In the genomic region with DNA sequence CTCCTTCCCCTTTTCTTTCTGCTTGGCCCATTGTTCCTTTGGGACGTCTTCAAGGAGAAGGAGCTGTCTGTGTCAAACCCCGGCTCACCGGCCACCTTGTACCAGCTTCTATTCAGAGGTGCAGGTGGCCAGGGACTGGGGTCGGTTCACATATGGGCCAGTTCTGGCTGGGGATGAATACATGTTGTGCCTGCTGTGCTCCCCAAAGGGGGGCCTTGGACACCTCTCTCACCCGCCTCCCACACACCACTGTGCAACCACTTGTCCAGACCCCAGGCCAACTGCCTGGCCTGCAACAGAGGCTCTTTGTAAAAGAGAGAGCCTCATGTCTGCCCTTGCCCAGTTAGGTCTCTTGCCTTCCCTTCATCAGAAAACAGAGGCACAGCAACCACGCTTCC, we compare ENCODE assay signal across 13 mouse cellular contexts.
DNase-seq lines count a peak whose midpoint lies in the region; ATAC-seq and TF ChIP-seq lines count a peak whose summit lies in the region.
"Had no signal": no experiment of that assay in that cellular context is flagged by ENCODE, and none has a peak within 500 bp of the region (broad histone marks: within the 10 kb centered on the region; RNA-seq: fewer than 3 reads in every experiment).

No protein-coding gene starts in this region.

- peak; percentile 45 for DNase-seq in gastrocnemius, adult 2 months
- no peak for DNase-seq in gastrocnemius, adult 8-10 months (ENCODE audit: low spot score in 2 of 2)
- no peak for DNase-seq in kidney, adult 8-10 months
- DNase-seq in embryonic facial prominence, embryonic 10.5 days (ENCODE audit: low spot score): no peak
- DNase-seq in adipocyte (ENCODE audit: low spot score): no peak
- DNase-seq in urinary bladder, adult 2 months (ENCODE audit: low spot score): no peak
- DNase-seq: layer of hippocampus, postnatal 36 days; thymus, adult 2 months had no signal

- H3K4me1 ChIP-seq in kidney, embryonic 14.5 days (ENCODE audit: control insufficient read depth, insufficient read depth, low read length): peaks cover 12% of the 10 kb centered on the region
- H3K4me1 ChIP-seq in embryonic facial prominence, embryonic 10.5 days: peaks cover 36% of the 10 kb centered on the region
- H3K4me1 ChIP-seq in limb, embryonic 12.5 days (replicated peaks): peaks cover 25% of the 10 kb centered on the region
- H3K4me1 ChIP-seq: liver, embryonic 15.5 days had no signal

- intact Hi-C loops in gastrocnemius, adult 2 months (cut with DNase I): no loop called here

- peak overlapping the region; percentile 64 for H3K27ac ChIP-seq in gastrocnemius, adult 2 months
- peak overlapping the region; percentile 37; the same call in 1 of the 2 replicates for H3K27ac ChIP-seq in kidney, embryonic 14.5 days (ENCODE audit: low read depth, low read length)
- H3K27ac ChIP-seq in embryonic facial prominence, embryonic 10.5 days (replicated peaks): peak overlapping the region; percentile 44
- H3K27ac ChIP-seq in limb, embryonic 12.5 days: peak overlapping the region; percentile 67
- H3K27ac ChIP-seq: liver, embryonic 15.5 days; midbrain, embryonic 13.5 days had no signal

- TF ChIP-seq CTCF in gastrocnemius, adult 2 months (IDR thresholded peaks at IDR 0.05): no peak

- peak overlapping the region; percentile 22; the same call in 1 of the 2 replicates for H3K4me3 ChIP-seq in gastrocnemius, adult 2 months
- no peak overlapping the region for H3K4me3 ChIP-seq in kidney, embryonic 14.5 days (ENCODE audit: low read length)
- no peak overlapping the region for H3K4me3 ChIP-seq in embryonic facial prominence, embryonic 10.5 days
- H3K4me3 ChIP-seq in limb, embryonic 12.5 days (replicated peaks): no peak overlapping the region
- H3K4me3 ChIP-seq: liver, embryonic 15.5 days; midbrain, embryonic 13.5 days had no signal

- peak; percentile 39; the same call in 1 of the 2 replicates for ATAC-seq in kidney, embryonic 14.5 days (ENCODE audit: low FRiP score, low TSS enrichment)
- no peak for ATAC-seq in limb, embryonic 12.5 days (ENCODE audit: insufficient number of reproducible peaks, insufficient read depth, low FRiP score, low TSS enrichment, low read depth)
- ATAC-seq: forebrain, embryonic 16.5 days; midbrain, embryonic 13.5 days had no signal

- no peak overlapping the region for H3K4me2 ChIP-seq in kidney, embryonic 14.5 days (replicated peaks; ENCODE audit: low read depth, low read length)
- no peak overlapping the region for H3K4me2 ChIP-seq in limb, embryonic 12.5 days
- H3K4me2 ChIP-seq: liver, embryonic 15.5 days; midbrain, embryonic 13.5 days had no signal

- H3K9ac ChIP-seq in kidney, embryonic 14.5 days (ENCODE audit: low read depth, low read length): no peak overlapping the region
- no peak overlapping the region for H3K9ac ChIP-seq in limb, embryonic 12.5 days (replicated peaks)
- H3K9ac ChIP-seq: liver, embryonic 15.5 days; midbrain, embryonic 13.5 days had no signal

- H3K9me3 ChIP-seq in kidney, embryonic 14.5 days (ENCODE audit: control insufficient read depth, low read length): no peaks in the 10 kb centered on the region
- H3K9me3 ChIP-seq in embryonic facial prominence, embryonic 10.5 days: no peaks in the 10 kb centered on the region
- H3K9me3 ChIP-seq in limb, embryonic 12.5 days: no peaks in the 10 kb centered on the region
- H3K9me3 ChIP-seq: liver, embryonic 15.5 days; midbrain, embryonic 13.5 days had no signal

- peaks cover 35% of the 10 kb centered on the region; the same call in 1 of the 2 replicates for H3K36me3 ChIP-seq in kidney, embryonic 14.5 days (ENCODE audit: control insufficient read depth, insufficient read depth, low read length)
- peaks cover 18% of the 10 kb centered on the region for H3K36me3 ChIP-seq in embryonic facial prominence, embryonic 10.5 days (replicated peaks)
- H3K36me3 ChIP-seq in limb, embryonic 12.5 days: peaks cover 78% of the 10 kb centered on the region
- H3K36me3 ChIP-seq: midbrain, embryonic 13.5 days had no signal

- 77% methylated on average over 6 of the region's 6 CpGs for WGBS in kidney, embryonic 14.5 days
- WGBS in embryonic facial prominence, embryonic 10.5 days: 56% methylated on average over 6 of the region's 6 CpGs
- 59% methylated on average over 6 of the region's 6 CpGs for WGBS in limb, embryonic 12.5 days

- no peaks in the 10 kb centered on the region for H3K27me3 ChIP-seq in kidney, embryonic 14.5 days (ENCODE audit: control insufficient read depth, insufficient read depth, low read length)
- no peaks in the 10 kb centered on the region for H3K27me3 ChIP-seq in embryonic facial prominence, embryonic 10.5 days (replicated peaks; ENCODE audit: low read depth, poor library complexity, severe bottlenecking)
- H3K27me3 ChIP-seq in limb, embryonic 12.5 days: no peaks in the 10 kb centered on the region
- H3K27me3 ChIP-seq: liver, embryonic 15.5 days; midbrain, embryonic 13.5 days had no signal
